In genomic region chr10:128247020-128247732, GRCm38 (mm10) we compare ENCODE assay signal across 9 mouse cellular contexts. TPM values are rescaled to one million over a fixed set of nuclear protein-coding genes. Genes with fewer than 3 reads are reported as not detected.
A peak's percentile ranks its signal among the peaks of the same experiment; 100 is the strongest.
DNase-seq lines count a peak whose midpoint lies in the region; ATAC-seq and TF ChIP-seq lines count a peak whose summit lies in the region.
"Had no signal": no experiment of that assay in that cellular context is flagged by ENCODE, and none has a peak within 500 bp of the region (broad histone marks: within the 10 kb centered on the region; RNA-seq: fewer than 3 reads in every experiment).

No protein-coding gene starts in this region.

- 0 out of 2 replicates have a peak overlapping the region, but pooled peaks have one; percentile 7 for H3K27ac ChIP-seq in midbrain, embryonic 16.5 days (ENCODE audit: low read length)
- H3K27ac ChIP-seq in midbrain, embryonic 11.5 days (ENCODE audit: low read depth, low read length): no peak overlapping the region
- H3K27ac ChIP-seq in heart, embryonic 13.5 days (replicated peaks): peak overlapping the region; percentile 84
- peak overlapping the region; percentile 40; the same call in 1 of the 2 replicates for H3K27ac ChIP-seq in stomach, postnatal 0 days (replicated peaks)

- TF ChIP-seq EP300 in stomach, postnatal 0 days (optimal IDR thresholded peaks at IDR 0.05): no peak

- H3K4me3 ChIP-seq in midbrain, embryonic 16.5 days (ENCODE audit: low read depth, low read length): no peak overlapping the region
- H3K4me3 ChIP-seq in midbrain, embryonic 11.5 days (ENCODE audit: low read depth, low read length): no peak overlapping the region
- peak overlapping the region; percentile 5 for H3K4me3 ChIP-seq in heart, embryonic 13.5 days
- no peak overlapping the region for H3K4me3 ChIP-seq in stomach, postnatal 0 days (ENCODE audit: low read depth, low read length)

- DNase-seq in midbrain, embryonic 11.5 days (ENCODE audit: low spot score, missing footprints): no peak
- DNase-seq in kidney, postnatal 36 days: peak; percentile 69 to 79
- no peak for DNase-seq in stomach, postnatal 0 days (ENCODE audit: low spot score)
- no peak for DNase-seq in cerebellum, adult 9-11 months
- DNase-seq in adrenal gland, postnatal 4 days (ENCODE audit: low spot score in 2 of 2): no peak
- DNase-seq in left cerebral cortex, postnatal 36 days (ENCODE audit: low spot score in 2 of 2): no peak

- no peak overlapping the region for H3K9ac ChIP-seq in midbrain, embryonic 16.5 days (ENCODE audit: low read depth, low read length)
- H3K9ac ChIP-seq in midbrain, embryonic 11.5 days (ENCODE audit: low read length): no peak overlapping the region
- no peak overlapping the region for H3K9ac ChIP-seq in heart, embryonic 13.5 days
- no peak overlapping the region for H3K9ac ChIP-seq in stomach, postnatal 0 days (ENCODE audit: low read length)

- H3K4me1 ChIP-seq in midbrain, embryonic 16.5 days (ENCODE audit: control insufficient read depth, insufficient read depth, low read length): no peaks in the 10 kb centered on the region
- no peaks in the 10 kb centered on the region for H3K4me1 ChIP-seq in midbrain, embryonic 11.5 days (ENCODE audit: control insufficient read depth, insufficient read depth, low read length)
- H3K4me1 ChIP-seq in heart, embryonic 13.5 days: peaks cover 6% of the 10 kb centered on the region; the same call in 1 of the 2 replicates
- no peaks in the 10 kb centered on the region for H3K4me1 ChIP-seq in stomach, postnatal 0 days (replicated peaks; ENCODE audit: control insufficient read depth, insufficient read depth)

- 91% methylated on average over 17 of the region's 17 CpGs for WGBS in midbrain, embryonic 16.5 days
- WGBS in midbrain, embryonic 11.5 days: 85% methylated on average over 17 of the region's 17 CpGs
- WGBS in heart, embryonic 13.5 days: 72% methylated on average over 17 of the region's 17 CpGs
- WGBS in stomach, postnatal 0 days: 70% methylated on average over 17 of the region's 17 CpGs

- H3K36me3 ChIP-seq in midbrain, embryonic 16.5 days (ENCODE audit: control insufficient read depth, insufficient read depth, low read length): peaks cover 22% of the 10 kb centered on the region
- peaks cover 42% of the 10 kb centered on the region for H3K36me3 ChIP-seq in midbrain, embryonic 11.5 days (ENCODE audit: control insufficient read depth, insufficient read depth, low read length)
- peaks cover 100% of the 10 kb centered on the region for H3K36me3 ChIP-seq in heart, embryonic 13.5 days
- peaks cover 17% of the 10 kb centered on the region for H3K36me3 ChIP-seq in stomach, postnatal 0 days (ENCODE audit: control insufficient read depth, insufficient read depth, low read length)

- TF ChIP-seq CTCF in stomach, postnatal 0 days (IDR thresholded peaks at IDR 0.05; ENCODE audit: low read depth): no peak

- ATAC-seq in midbrain, embryonic 16.5 days: no peak
- ATAC-seq in midbrain, embryonic 11.5 days (ENCODE audit: low FRiP score): no peak
- ATAC-seq in heart, embryonic 13.5 days (ENCODE audit: extremely low read depth, insufficient number of reproducible peaks, low FRiP score, low TSS enrichment): no peak
- ATAC-seq in stomach, postnatal 0 days (ENCODE audit: low FRiP score, low TSS enrichment): peak; percentile 48; the same call in 1 of the 2 replicates

- intact Hi-C loops in left cerebral cortex, postnatal 36 days (cut with DNase I): no loop called here

- H3K4me2 ChIP-seq in midbrain, embryonic 16.5 days (ENCODE audit: low read length): no peak overlapping the region
- no peak overlapping the region for H3K4me2 ChIP-seq in midbrain, embryonic 11.5 days
- H3K4me2 ChIP-seq in heart, embryonic 13.5 days: peak overlapping the region; percentile 40
- no peak overlapping the region for H3K4me2 ChIP-seq in stomach, postnatal 0 days (replicated peaks; ENCODE audit: low read depth)

- H3K9me3 ChIP-seq in midbrain, embryonic 16.5 days (replicated peaks; ENCODE audit: control insufficient read depth, low read length, poor library complexity, severe bottlenecking): no peaks in the 10 kb centered on the region
- no peaks in the 10 kb centered on the region for H3K9me3 ChIP-seq in midbrain, embryonic 11.5 days (ENCODE audit: control insufficient read depth, low read length)
- H3K9me3 ChIP-seq in heart, embryonic 13.5 days: no peaks in the 10 kb centered on the region
- no peaks in the 10 kb centered on the region for H3K9me3 ChIP-seq in stomach, postnatal 0 days (ENCODE audit: control insufficient read depth, low read length)

- no peaks in the 10 kb centered on the region for H3K27me3 ChIP-seq in midbrain, embryonic 16.5 days (ENCODE audit: control insufficient read depth, insufficient read depth, low read depth, low read length)
- no peaks in the 10 kb centered on the region for H3K27me3 ChIP-seq in midbrain, embryonic 11.5 days (ENCODE audit: control insufficient read depth, insufficient read depth, low read length)
- no peaks in the 10 kb centered on the region for H3K27me3 ChIP-seq in heart, embryonic 13.5 days (replicated peaks)
- no peaks in the 10 kb centered on the region for H3K27me3 ChIP-seq in stomach, postnatal 0 days (ENCODE audit: control insufficient read depth, insufficient read depth, low read length)

RNA-seq across cellular contexts. Expression of gene Apon, which starts 6.7 kb away (rescaled TPM):
- 0.11 TPM in 1 of 2 replicates, not detected in the other for polyA plus RNA-seq in midbrain, embryonic 16.5 days (2015; fragmentation: Nextera tagmentation; extraction: Ambion mirVana)
- polyA plus RNA-seq in midbrain, embryonic 11.5 days (2014; fragmentation: Nextera tagmentation; extraction: Ambion mirVana): 0.22 and 0.57 TPM in 2 replicates
- polyA plus RNA-seq in heart, embryonic 13.5 days (2015; fragmentation: Nextera tagmentation; extraction: Ambion mirVana): 0.10 and 0.17 TPM in 2 replicates
- polyA plus RNA-seq in stomach, postnatal 0 days (2015; fragmentation: Nextera tagmentation; extraction: Ambion mirVana): 0.13 TPM in 1 of 2 replicates, not detected in the other
- 1 to 10 TPM in 1 of 2 experiments, not detected in 1; 4.7 TPM for total RNA-seq in adrenal gland, postnatal 4 days (2021)
- not detected for total RNA-seq in left cerebral cortex, postnatal 36 days (2021)
- total RNA-seq: gastrocnemius, postnatal 36 days had no signal

RNA-seq across cellular contexts. Expression of gene Timeless, which starts 15.3 kb away (rescaled TPM):
- 15.6 and 16.1 TPM in 2 replicates for polyA plus RNA-seq in midbrain, embryonic 16.5 days (2015; fragmentation: Nextera tagmentation; extraction: Ambion mirVana)
- polyA plus RNA-seq in midbrain, embryonic 11.5 days (2014; fragmentation: Nextera tagmentation; extraction: Ambion mirVana): 48.1 and 52.5 TPM in 2 replicates
- 32.2 and 34.0 TPM in 2 replicates for polyA plus RNA-seq in heart, embryonic 13.5 days (2015; fragmentation: Nextera tagmentation; extraction: Ambion mirVana)
- 8.9 and 10.5 TPM in 2 replicates for polyA plus RNA-seq in stomach, postnatal 0 days (2015; fragmentation: Nextera tagmentation; extraction: Ambion mirVana)
- 10 to 100 TPM; 28.4 to 34.0 TPM for total RNA-seq in adrenal gland, postnatal 4 days (2021)
- total RNA-seq in left cerebral cortex, postnatal 36 days (2021): 1 to 10 TPM; 5.6 to 5.9 TPM

RNA-seq across cellular contexts. Expression of gene Apof, which starts 21.3 kb away (rescaled TPM):
- not detected in 2 replicates for polyA plus RNA-seq in midbrain, embryonic 16.5 days (2015; fragmentation: Nextera tagmentation; extraction: Ambion mirVana)
- not detected in 2 replicates for polyA plus RNA-seq in midbrain, embryonic 11.5 days (2014; fragmentation: Nextera tagmentation; extraction: Ambion mirVana)
- 0.27 and 1.7 TPM in 2 replicates for polyA plus RNA-seq in heart, embryonic 13.5 days (2015; fragmentation: Nextera tagmentation; extraction: Ambion mirVana)
- polyA plus RNA-seq in stomach, postnatal 0 days (2015; fragmentation: Nextera tagmentation; extraction: Ambion mirVana): 1.1 and 2.5 TPM in 2 replicates
- 10 to 100 TPM; 13.3 to 76.4 TPM for total RNA-seq in adrenal gland, postnatal 4 days (2021)
- not detected for total RNA-seq in left cerebral cortex, postnatal 36 days (2021)
- total RNA-seq: gastrocnemius, postnatal 36 days had no signal

RNA-seq across cellular contexts. Expression of gene Mip, which starts 21.5 kb away (rescaled TPM):
- 0.11 and 0.24 TPM in 2 replicates for polyA plus RNA-seq in midbrain, embryonic 16.5 days (2015; fragmentation: Nextera tagmentation; extraction: Ambion mirVana)
- polyA plus RNA-seq in midbrain, embryonic 11.5 days (2014; fragmentation: Nextera tagmentation; extraction: Ambion mirVana): 0.12 TPM in 1 of 2 replicates, not detected in the other
- not detected in 2 replicates for polyA plus RNA-seq in heart, embryonic 13.5 days (2015; fragmentation: Nextera tagmentation; extraction: Ambion mirVana)
- polyA plus RNA-seq in stomach, postnatal 0 days (2015; fragmentation: Nextera tagmentation; extraction: Ambion mirVana): not detected in 2 replicates
- not detected for total RNA-seq in adrenal gland, postnatal 4 days (2021)
- total RNA-seq in left cerebral cortex, postnatal 36 days (2021): not detected
- total RNA-seq: gastrocnemius, postnatal 36 days had no signal

RNA-seq across cellular contexts. Expression of gene Stat2, which starts 23.2 kb away (rescaled TPM):
- polyA plus RNA-seq in midbrain, embryonic 16.5 days (2015; fragmentation: Nextera tagmentation; extraction: Ambion mirVana): 20.4 and 20.9 TPM in 2 replicates
- polyA plus RNA-seq in midbrain, embryonic 11.5 days (2014; fragmentation: Nextera tagmentation; extraction: Ambion mirVana): 14.9 and 16.7 TPM in 2 replicates
- 9.7 and 9.8 TPM in 2 replicates for polyA plus RNA-seq in heart, embryonic 13.5 days (2015; fragmentation: Nextera tagmentation; extraction: Ambion mirVana)
- 7.8 and 8.6 TPM in 2 replicates for polyA plus RNA-seq in stomach, postnatal 0 days (2015; fragmentation: Nextera tagmentation; extraction: Ambion mirVana)
- 10 to 100 TPM; 41.5 to 45.9 TPM for total RNA-seq in adrenal gland, postnatal 4 days (2021)
- 10 to 100 TPM; 24.0 to 35.6 TPM for total RNA-seq in left cerebral cortex, postnatal 36 days (2021)

Comparison
In these comparisons a context has a peak if more than half of its experiments do, and no peak if none do; other contexts are left out.
1. DNase-seq: peak in kidney, postnatal 36 days (2 of 2); none in midbrain, embryonic 11.5 days (single experiment), stomach, postnatal 0 days (single experiment), cerebellum, adult 9-11 months (single experiment), adrenal gland, postnatal 4 days (0 of 2) and left cerebral cortex, postnatal 36 days (0 of 2).